Mouse (Mus musculus): ENCODE results near the gene Dmrtc1a. TPM values are rescaled to one million over a fixed set of nuclear protein-coding genes. Genes with fewer than 3 reads are reported as not detected.
"Not testable (repeated sequence)": the region's sequence is repeated elsewhere in the genome, so short reads cannot be mapped to it uniquely, and the experiment has no call there.

The Dmrtc1a gene
- polyA plus RNA-seq (2014; fragmentation: Nextera tagmentation; extraction: Ambion mirVana): 0.60 and 0.83 TPM in 2 replicates

GRCm38 (mm10) chrX:102908587-102908986 lies at the start of gene Dmrtc1a, which contains the start of gene 1700011M02Rik:
Gene Dmrtc1a (minus strand): TSS chrX:102908687.
Gene 1700011M02Rik (plus strand): TSS chrX:102908905.
- H3K9ac ChIP-seq (ENCODE audit: low read depth, low read length); H3K9me3 ChIP-seq (ENCODE audit: control insufficient read depth, low read length); H3K27me3 ChIP-seq (ENCODE audit: control insufficient read depth, insufficient read depth, low read length); H3K4me1 ChIP-seq (replicated peaks; ENCODE audit: control insufficient read depth, insufficient read depth, low read length); H3K4me3 ChIP-seq (ENCODE audit: low read depth, low read length); ATAC-seq (ENCODE audit: low FRiP score); H3K36me3 ChIP-seq (ENCODE audit: control insufficient read depth, insufficient read depth, low read length); DNase-seq (ENCODE audit: low spot score); H3K27ac ChIP-seq (ENCODE audit: low read depth, low read length); H3K4me2 ChIP-seq (replicated peaks; ENCODE audit: low read depth, low read length): not testable (repeated sequence)
- WGBS: 83% methylated on average over 4 of the region's 9 CpGs

- H3K4me2 ChIP-seq (replicated peaks; ENCODE audit: low read depth, low read length); H3K4me3 ChIP-seq (ENCODE audit: low read depth, low read length); H3K27ac ChIP-seq (ENCODE audit: low read depth, low read length); H3K27me3 ChIP-seq (ENCODE audit: control insufficient read depth, insufficient read depth, low read length); DNase-seq (ENCODE audit: low spot score); H3K4me1 ChIP-seq (replicated peaks; ENCODE audit: control insufficient read depth, insufficient read depth, low read length); H3K36me3 ChIP-seq (ENCODE audit: control insufficient read depth, insufficient read depth, low read length); H3K9ac ChIP-seq (ENCODE audit: low read depth, low read length); H3K9me3 ChIP-seq (ENCODE audit: control insufficient read depth, low read length); ATAC-seq (ENCODE audit: low FRiP score): not testable (repeated sequence)
- WGBS: 89% methylated on average over 11 of the region's 11 CpGs
Observed at GRCm38 (mm10) chrX:102950136-102950535, 41.6 kb upstream of the Dmrtc1a start.

GRCm38 (mm10) chrX:102936743-102937142 lies 28.3 kb upstream of the Dmrtc1a start:
- DNase-seq (ENCODE audit: low spot score): no peak
- Histone ChIP-seq H3K36me3 (ENCODE audit: control insufficient read depth, insufficient read depth, low read length) (no peaks in the 10 kb centered on the region), H3K27me3 (ENCODE audit: control insufficient read depth, insufficient read depth, low read length) (peaks cover 9% of the 10 kb centered on the region), H3K4me1 (replicated peaks; ENCODE audit: control insufficient read depth, insufficient read depth, low read length) (no peaks in the 10 kb centered on the region), H3K4me3 (ENCODE audit: low read depth, low read length) (no peak overlapping the region), H3K9me3 (ENCODE audit: control insufficient read depth, low read length) (no peaks in the 10 kb centered on the region), H3K27ac (ENCODE audit: low read depth, low read length) (no peak overlapping the region), H3K9ac (ENCODE audit: low read depth, low read length) (no peak overlapping the region), H3K4me2 (replicated peaks; ENCODE audit: low read depth, low read length) (no peak overlapping the region)
- WGBS: 80% methylated on average over 5 of the region's 5 CpGs
- ATAC-seq (ENCODE audit: low FRiP score): no peak

DNA sequence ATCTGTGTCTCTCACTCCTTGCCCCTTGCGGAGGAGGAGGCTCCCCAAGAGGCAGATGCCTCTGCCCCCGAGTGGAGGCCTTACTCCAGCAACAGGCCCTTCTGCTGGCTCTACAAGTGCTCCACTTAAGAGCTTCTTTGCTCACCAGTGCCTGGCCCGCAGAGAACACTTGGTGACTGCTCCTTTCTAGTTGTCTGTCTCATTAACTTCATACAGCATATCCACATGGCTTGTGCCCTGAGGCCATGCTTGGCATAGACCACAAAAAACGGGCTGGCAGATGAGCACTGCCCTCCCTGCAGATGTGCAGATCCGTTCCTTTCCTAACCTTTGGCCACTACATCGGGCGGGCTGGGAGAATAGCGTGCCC lies 25.9 kb upstream of the Dmrtc1a start:
- WGBS: 64% methylated on average over 8 of the region's 8 CpGs
- DNase-seq (ENCODE audit: low spot score): no peak
- Histone ChIP-seq H3K27ac (ENCODE audit: low read depth, low read length) (no peak overlapping the region), H3K27me3 (ENCODE audit: control insufficient read depth, insufficient read depth, low read length) (peaks cover 9% of the 10 kb centered on the region), H3K4me1 (replicated peaks; ENCODE audit: control insufficient read depth, insufficient read depth, low read length) (no peaks in the 10 kb centered on the region), H3K4me2 (replicated peaks; ENCODE audit: low read depth, low read length) (peak overlapping the region; percentile 50; the same call in 1 of the 2 replicates), H3K36me3 (ENCODE audit: control insufficient read depth, insufficient read depth, low read length) (no peaks in the 10 kb centered on the region), H3K9ac (ENCODE audit: low read depth, low read length) (no peak overlapping the region), H3K9me3 (ENCODE audit: control insufficient read depth, low read length) (no peaks in the 10 kb centered on the region), H3K4me3 (ENCODE audit: low read depth, low read length) (peak overlapping the region; percentile 57; the same call in 1 of the 2 replicates)
- 0 out of 2 replicates have a peak, but pooled peaks have one; percentile 10 for ATAC-seq (ENCODE audit: low FRiP score)

DNA sequence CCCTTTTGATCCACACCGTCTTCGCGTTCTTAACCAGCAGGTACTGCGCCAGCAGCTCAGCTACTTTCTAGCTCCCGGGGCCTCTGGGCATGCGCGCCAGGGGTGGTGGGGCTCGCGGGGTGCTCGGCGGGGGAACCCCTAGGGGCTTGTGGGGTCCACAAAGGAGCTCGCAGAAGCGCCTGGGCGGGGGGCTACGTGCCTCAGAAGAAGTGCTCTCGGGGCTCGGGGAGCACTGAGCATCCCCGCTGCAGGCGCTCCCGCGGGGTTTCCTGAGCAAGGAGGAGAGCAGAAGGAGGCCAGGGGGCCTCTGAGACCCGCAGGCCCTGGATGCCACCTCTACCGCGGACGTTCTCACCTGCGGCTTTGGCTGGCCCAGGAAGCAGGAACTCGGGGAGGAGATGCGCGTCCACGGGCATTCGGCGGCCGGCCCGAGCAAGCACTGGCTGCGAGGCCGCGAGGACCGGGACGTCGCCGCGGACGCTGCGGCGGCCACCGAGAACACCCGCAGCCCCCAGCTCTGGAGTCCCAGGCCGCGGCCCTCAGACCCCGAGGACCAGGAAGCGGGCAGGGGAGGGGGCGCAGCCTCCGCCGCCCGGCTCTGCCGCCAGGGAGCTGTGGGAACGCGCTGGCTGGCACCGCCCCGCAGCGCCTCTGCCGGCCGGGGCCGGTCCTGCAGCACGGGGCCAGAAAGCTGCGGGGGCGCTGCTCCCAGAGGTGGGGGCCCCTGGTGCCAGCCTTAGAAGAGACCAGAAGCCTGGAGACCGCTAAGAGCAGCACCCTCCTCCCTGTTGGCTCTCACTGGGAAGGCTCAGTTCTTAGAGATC lies 25.3 kb upstream of the Dmrtc1a start:
- Histone ChIP-seq H3K9me3 (ENCODE audit: control insufficient read depth, low read length) (no peaks in the 10 kb centered on the region), H3K27ac (ENCODE audit: low read depth, low read length) (no peak overlapping the region), H3K9ac (ENCODE audit: low read depth, low read length) (peak overlapping the region; percentile 76), H3K4me3 (ENCODE audit: low read depth, low read length) (peak overlapping the region; percentile 57), H3K36me3 (ENCODE audit: control insufficient read depth, insufficient read depth, low read length) (no peaks in the 10 kb centered on the region), H3K4me2 (replicated peaks; ENCODE audit: low read depth, low read length) (peak overlapping the region; percentile 50), H3K27me3 (ENCODE audit: control insufficient read depth, insufficient read depth, low read length) (peaks cover 9% of the 10 kb centered on the region), H3K4me1 (replicated peaks; ENCODE audit: control insufficient read depth, insufficient read depth, low read length) (no peaks in the 10 kb centered on the region)
- ATAC-seq (ENCODE audit: low FRiP score) (peak; percentile 93), DNase-seq (ENCODE audit: low spot score) (peak; percentile 75)
- 20% methylated on average over 31 of the region's 68 CpGs for WGBS

- Histone ChIP-seq H3K4me3 (ENCODE audit: low read depth, low read length) (peak overlapping the region; percentile 57), H3K9ac (ENCODE audit: low read depth, low read length) (peak overlapping the region; percentile 76), H3K4me1 (replicated peaks; ENCODE audit: control insufficient read depth, insufficient read depth, low read length) (no peaks in the 10 kb centered on the region), H3K36me3 (ENCODE audit: control insufficient read depth, insufficient read depth, low read length) (no peaks in the 10 kb centered on the region), H3K27me3 (ENCODE audit: control insufficient read depth, insufficient read depth, low read length) (peaks cover 9% of the 10 kb centered on the region), H3K9me3 (ENCODE audit: control insufficient read depth, low read length) (no peaks in the 10 kb centered on the region), H3K4me2 (replicated peaks; ENCODE audit: low read depth, low read length) (peak overlapping the region; percentile 50), H3K27ac (ENCODE audit: low read depth, low read length) (no peak overlapping the region)
- no peak; the same call in 1 of the 2 replicates for ATAC-seq (ENCODE audit: low FRiP score)
- WGBS: 54% methylated on average over 12 of the region's 12 CpGs
- peak; percentile 1 for DNase-seq (ENCODE audit: low spot score)
Observed at GRCm38 (mm10) chrX:102932992-102933570, 24.6 kb upstream of the Dmrtc1a start.

- H3K9me3 ChIP-seq (ENCODE audit: control insufficient read depth, low read length); H3K4me1 ChIP-seq (replicated peaks; ENCODE audit: control insufficient read depth, insufficient read depth, low read length); H3K4me2 ChIP-seq (replicated peaks; ENCODE audit: low read depth, low read length); H3K27ac ChIP-seq (ENCODE audit: low read depth, low read length); DNase-seq (ENCODE audit: low spot score); H3K9ac ChIP-seq (ENCODE audit: low read depth, low read length); H3K4me3 ChIP-seq (ENCODE audit: low read depth, low read length); H3K27me3 ChIP-seq (ENCODE audit: control insufficient read depth, insufficient read depth, low read length); H3K36me3 ChIP-seq (ENCODE audit: control insufficient read depth, insufficient read depth, low read length); ATAC-seq (ENCODE audit: low FRiP score): not testable (repeated sequence)
- WGBS: 85% methylated on average over 6 of the region's 6 CpGs
Observed at GRCm38 (mm10) chrX:102928072-102928471, 19.6 kb upstream of the Dmrtc1a start, which contains the start of gene 1700018G05Rik. Gene 1700018G05Rik (plus strand): TSS chrX:102928372.

- DNase-seq (ENCODE audit: low spot score): peak; percentile 59
- not testable (repeated sequence) for H3K9ac ChIP-seq (ENCODE audit: low read depth, low read length); H3K27ac ChIP-seq (ENCODE audit: low read depth, low read length); H3K4me3 ChIP-seq (ENCODE audit: low read depth, low read length); H3K4me1 ChIP-seq (replicated peaks; ENCODE audit: control insufficient read depth, insufficient read depth, low read length); H3K27me3 ChIP-seq (ENCODE audit: control insufficient read depth, insufficient read depth, low read length); H3K4me2 ChIP-seq (replicated peaks; ENCODE audit: low read depth, low read length); H3K36me3 ChIP-seq (ENCODE audit: control insufficient read depth, insufficient read depth, low read length); H3K9me3 ChIP-seq (ENCODE audit: control insufficient read depth, low read length)
- WGBS: 25% methylated on average over 3 of the region's 4 CpGs
- ATAC-seq (ENCODE audit: low FRiP score): peak; percentile 47; the same call in 1 of the 2 replicates
Observed at GRCm38 (mm10) chrX:102926707-102927106, 18.2 kb upstream of the Dmrtc1a start.

Data from hindbrain, embryonic 11.5 days (tissue).